Mouse (Mus musculus) thymus, postnatal 25 days (tissue): ENCODE measurements around the gene Sgms1.

Experiments used
- DNase-seq: peaks from one replicate; pipeline ENCODE4 v3.0.0; 2022

Sgms1 gene

DNA sequence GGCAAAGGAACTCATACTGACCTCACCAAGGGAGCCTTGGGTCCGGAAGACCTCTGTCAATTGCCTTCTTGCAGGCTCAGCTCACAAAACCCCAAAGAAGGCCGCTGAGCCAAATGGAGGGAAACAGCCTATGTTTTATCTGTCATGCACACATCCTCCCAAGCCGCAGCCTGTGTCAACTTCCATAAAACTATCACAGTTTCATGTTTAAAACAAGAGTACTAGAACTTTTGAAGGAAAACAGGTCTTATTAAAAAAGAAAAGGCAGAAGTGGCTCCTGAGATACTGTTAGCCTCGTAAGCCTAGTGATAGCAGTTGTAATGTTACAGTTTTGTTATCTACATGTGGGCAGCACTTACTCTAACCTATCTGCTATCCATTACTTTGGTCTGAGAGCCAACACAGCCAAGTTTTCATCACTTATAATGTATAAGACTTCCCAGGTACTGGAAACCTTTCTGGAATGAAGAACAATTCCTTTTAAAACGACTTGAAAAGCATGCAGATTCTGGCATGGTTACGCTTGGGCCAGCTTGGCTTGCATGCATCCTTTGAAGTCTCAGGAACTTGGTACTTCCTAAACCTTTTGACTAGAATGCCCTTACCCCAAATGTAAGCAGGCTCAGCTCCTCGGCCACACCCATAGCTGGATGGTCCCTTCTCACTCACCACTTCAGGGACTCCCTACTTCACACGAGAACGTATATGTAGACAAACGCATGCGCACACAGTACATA is 150.6 kb downstream of the Sgms1 start:
- no peak for DNase-seq

DNA sequence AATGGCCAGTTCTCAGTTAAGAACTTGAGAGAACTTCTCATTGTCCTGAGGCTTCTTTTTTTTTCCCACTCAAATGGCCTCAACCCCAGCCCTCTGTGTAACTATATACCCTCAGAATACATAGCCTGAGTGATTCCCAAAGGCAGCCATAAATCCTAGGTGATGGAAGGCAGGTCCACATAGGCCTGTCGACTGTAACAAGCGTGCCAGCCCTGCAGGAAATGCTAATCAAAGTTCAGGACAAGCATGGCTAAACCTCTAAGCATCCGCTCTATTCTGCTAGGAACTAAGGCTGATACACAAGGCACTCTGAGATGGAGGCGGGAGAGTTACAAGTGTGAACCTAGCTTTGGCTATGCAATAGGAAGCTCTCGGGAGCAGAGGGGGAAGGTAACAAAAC is 151.8 kb downstream of the Sgms1 start:
- no peak for DNase-seq

GRCm38 (mm10) chr19:32237173-32237583 is 152.3 kb downstream of the Sgms1 start:
- no peak for DNase-seq

DNA sequence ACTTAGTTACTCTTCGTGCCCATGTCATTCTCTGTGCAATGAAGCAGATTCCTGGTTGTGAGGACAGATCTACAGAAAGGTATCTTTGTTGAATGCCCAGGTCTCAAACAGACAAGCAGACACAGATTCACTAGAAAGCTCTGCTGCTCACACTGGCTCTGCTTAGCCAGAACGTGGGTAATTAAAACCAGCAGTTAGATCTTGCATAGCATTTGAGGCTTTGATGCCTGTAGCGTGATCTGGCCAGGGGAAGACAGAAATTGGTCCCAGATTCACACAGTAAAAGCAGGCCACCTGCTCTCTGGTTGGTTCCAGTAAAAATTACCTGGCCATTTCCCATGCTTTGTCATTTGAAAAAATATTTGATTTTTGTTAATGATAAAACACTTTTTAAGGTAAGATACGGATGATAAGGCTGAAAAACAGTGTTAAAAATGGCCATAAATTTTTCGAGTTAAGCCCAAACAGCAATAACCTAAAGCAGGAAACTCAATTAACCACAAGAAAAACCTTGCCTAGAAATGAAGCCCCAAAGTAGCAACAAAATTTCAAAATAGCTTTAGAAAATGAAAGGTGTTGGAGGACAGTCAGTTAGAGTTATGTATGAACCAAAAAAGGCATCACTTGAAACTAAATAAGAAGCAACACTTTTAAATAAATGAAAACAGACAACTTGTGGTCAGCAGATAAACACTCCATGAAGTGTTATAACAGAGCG is 154.6 kb downstream of the Sgms1 start:
- no peak for DNase-seq

- no peak for DNase-seq
Observed at GRCm38 (mm10) chr19:32231292-32231691, 158.2 kb downstream of the Sgms1 start.

DNA sequence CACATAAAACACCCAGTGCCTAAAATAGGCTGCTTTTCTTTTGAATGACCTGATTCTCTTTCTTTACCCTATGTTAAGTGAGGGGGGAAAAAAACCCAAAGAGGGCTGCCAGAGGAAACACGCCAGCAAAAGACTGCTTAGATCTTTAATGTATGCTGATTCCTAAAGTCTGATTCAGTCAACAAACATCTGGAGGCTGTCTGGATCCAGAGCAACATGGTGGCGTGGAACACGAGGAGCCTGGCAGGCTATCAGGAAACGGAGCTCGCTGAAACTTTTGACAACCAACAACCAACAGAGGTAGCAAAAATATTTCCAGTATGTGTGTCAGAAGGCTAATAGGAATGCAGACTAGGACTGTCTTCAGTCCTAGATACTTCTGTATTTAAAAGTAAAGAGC is 158.7 kb downstream of the Sgms1 start:
- DNase-seq = no peak

DNA sequence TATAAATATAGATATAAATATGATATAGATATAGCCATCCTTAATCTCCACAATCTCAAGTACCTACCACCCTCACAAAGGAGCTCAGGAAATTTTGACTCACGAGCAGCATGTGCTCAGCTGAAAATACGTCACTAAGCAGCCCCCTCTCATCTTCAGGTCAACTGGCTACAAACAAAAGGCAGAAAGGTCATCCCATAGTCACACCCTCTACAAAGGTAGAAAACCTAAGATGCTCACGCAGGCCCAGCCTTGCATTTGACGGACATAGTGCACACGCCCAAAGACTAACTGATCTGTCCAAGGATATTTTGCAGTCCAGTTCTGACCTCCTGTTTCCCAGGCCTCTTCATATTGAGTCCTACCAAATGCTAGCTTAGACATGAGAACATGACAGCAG is 159.2 kb downstream of the Sgms1 start:
- no peak for DNase-seq

DNA sequence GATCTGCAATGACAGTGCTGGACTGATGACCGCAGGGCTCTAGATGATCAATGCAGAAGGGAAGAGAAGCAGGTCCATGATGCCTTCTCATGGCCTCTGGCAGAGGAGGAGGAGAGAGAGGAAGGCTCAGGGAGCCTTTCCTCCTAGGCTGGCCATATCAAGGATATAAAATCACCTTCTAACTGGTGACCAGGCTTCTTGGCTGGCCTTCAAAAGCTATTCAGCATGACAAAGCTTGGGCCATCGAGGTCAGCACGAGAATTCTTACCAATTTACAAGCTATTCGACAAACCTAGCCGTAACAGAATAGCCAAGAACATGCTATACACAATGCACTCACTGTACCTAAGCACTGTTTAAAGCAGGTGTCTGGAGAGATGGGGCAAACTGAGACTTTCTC is 159.7 kb downstream of the Sgms1 start:
- no peak for DNase-seq

DNA sequence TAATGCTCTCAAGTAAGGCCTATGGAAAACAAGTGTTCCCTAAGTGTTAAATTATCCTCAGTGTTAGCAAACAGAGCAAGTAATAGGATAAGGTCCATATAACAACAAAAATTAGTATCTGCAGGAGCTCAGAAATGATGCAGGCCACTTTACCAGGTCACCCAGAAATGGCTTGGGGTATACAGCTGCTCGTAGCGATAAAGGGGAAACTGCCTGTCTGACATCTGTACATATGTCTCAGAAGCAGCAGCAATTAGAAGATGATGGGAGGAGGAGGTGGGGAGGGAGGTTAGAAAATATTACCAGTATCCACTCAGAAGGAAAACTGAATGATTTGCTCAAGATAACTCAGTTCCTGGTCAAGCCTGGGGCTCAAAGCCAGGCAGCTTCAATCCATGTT is 162.3 kb downstream of the Sgms1 start:
- DNase-seq = no peak

- DNase-seq = no peak
Observed at GRCm38 (mm10) chr19:32225097-32225490, 164.4 kb downstream of the Sgms1 start.

DNA sequence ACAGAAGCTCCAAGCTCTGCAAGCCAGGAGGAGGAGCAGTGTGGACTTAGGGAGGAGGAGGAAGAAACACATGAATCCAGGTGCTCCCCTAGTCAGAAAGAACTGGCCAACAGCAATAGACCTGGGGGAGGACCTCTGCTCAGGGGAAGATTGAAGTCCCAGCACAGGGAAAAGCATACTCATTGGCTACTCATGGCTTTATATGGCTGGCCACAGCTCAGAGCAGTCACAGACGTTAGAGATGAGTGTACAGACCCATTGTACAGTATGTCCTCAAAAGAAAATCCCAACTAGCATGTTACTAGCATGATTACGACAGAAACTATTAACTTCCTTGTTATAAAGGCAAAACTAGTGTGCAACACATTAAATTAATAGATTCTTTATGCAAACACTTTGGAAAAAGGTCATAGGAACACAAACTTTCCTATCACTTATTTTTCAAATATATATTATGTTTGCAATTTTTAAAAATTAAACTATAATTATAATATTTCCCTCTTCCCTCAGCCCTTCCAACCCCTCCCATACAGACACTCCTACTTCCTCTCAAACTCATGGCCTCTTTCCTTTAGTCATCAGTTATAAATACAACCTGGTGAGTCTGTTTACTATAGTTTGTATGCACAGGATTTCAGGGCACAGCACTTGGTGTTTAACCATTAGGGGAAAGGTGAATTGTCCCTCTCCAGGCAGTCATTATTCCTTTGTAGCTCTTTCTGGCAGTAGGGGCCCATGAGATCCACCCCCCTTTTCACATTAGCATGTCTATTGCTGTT is 165.0 kb downstream of the Sgms1 start:
- no peak for DNase-seq

DNA sequence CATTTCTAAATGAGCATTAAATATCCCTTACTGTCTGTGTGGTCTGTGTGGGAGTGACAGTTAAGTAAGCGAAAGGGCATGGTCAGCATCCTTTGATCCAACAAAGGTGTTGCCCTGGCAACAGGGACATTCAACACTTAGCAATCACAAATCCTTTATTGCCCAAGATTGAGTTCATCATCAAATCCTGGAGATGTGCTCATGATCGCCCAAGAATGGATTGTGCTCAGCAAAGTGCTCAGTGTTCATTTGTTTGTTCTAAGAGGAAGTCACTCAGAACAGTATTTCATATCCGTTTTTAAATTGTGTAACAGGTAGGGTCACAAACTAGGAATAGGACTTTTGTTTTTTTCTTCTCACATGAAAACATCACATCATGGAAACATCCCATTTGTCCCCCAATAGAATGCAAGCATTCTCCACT is 165.8 kb downstream of the Sgms1 start:
- no peak for DNase-seq

- no peak for DNase-seq
Observed at GRCm38 (mm10) chr19:32222083-32222482, 167.4 kb downstream of the Sgms1 start.

DNA sequence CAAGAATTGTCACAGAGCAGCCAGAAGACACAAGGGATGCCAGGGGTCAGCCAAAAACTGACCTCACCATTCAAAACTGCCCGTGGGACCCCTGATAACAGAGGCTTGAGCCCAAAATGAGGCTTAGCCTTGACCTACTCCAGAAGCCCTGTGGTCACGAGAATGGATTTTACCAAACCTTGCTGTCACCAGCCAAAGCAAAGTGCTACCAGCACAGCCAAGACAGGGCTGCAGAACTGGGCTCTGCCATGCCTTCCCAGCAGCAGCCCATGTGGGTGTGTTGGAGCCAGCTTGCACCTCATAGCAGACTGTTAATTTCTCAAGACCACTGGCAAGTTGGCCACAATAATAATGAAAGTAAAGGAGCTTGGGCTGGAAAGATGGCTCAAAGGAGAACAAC is 168.5 kb downstream of the Sgms1 start:
- DNase-seq = no peak

GRCm38 (mm10) chr19:32216710-32217109 is 172.8 kb downstream of the Sgms1 start:
- DNase-seq = no peak

DNA sequence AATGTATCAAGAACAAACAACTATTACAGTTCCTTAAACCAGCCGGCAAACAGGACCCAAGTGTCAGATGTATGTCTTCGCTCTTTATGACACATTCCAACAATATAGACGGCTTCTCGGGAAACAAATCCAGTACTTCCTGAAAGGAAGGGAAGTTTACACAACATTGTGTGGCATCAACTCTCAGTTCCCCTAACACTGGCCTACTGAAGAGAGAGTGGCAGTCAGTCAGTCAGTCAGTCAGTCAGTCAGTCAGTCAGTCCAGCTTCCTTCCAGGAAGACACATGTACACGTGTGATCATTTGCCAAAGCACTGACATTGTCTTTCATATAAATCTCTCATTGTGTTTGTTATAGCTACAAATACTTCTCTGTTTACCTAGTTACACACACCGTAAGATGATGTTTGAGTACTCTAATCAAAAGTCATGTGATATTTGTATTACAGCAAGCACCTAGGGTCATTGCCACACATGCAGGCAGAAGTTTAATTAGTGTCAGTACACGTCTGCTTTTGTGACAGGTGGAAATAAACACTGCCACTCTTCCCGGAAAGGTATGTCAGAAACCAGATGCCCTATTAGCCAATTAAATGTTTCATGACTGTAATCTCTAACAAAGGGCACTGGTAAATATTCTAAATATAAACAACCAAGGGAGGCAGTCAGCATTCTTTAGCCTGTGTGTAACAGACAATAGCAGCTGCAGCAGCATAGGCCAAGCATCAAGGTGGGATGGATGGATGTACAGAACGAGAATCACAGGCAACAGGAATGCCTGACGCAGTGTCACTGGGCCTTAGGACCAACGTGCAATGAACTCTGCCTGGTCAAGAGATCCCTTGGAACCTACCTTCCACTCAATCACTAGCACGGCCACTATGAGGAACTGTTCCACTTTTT is 174.4 kb downstream of the Sgms1 start:
- DNase-seq = no peak

GRCm38 (mm10) chr19:32213577-32213976 is 175.9 kb downstream of the Sgms1 start:
- no peak for DNase-seq

GRCm38 (mm10) chr19:32211293-32211585 is 178.3 kb downstream of the Sgms1 start:
- DNase-seq = no peak

DNA sequence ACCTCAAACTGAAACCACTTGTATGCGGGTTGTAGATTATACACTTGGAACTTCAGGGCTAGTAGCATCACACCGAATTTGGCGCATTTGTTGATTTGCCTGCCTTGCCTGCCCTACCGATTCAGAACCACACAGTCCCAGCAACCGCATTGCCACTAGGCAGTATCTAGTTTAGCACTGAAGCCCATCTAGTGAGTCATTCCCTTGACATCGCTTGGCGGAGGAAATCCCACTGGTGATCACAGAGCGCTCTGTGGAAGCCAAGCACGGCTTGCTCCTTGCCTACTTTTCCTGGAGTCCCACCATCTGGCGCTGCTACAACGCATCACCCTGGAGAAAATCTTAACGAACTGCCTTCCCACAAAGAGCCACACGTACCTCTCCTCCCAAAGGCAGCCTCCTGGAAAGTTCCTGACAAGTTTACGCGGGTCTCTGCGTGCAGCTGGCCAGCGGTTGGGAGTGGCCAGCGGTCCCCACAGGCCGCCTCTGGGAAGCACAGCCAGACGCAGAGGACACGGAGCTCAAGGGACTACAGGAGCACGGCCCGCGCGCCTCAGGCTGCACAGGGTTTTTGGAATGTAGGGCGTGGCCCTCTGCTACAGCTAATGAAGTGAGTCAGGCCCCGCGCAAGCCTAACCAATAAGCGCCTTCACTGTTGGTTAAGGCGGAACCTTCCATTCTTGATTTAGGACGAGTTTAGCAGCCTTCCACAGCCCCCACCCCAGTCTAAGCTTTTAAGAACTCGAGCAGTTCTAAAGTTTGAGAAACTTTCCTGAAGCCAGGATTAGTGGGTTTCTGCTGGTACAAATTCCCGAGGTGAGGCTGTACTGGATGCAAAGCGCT is 178.8 kb downstream of the Sgms1 start:
- peak; percentile 72 for DNase-seq

DNA sequence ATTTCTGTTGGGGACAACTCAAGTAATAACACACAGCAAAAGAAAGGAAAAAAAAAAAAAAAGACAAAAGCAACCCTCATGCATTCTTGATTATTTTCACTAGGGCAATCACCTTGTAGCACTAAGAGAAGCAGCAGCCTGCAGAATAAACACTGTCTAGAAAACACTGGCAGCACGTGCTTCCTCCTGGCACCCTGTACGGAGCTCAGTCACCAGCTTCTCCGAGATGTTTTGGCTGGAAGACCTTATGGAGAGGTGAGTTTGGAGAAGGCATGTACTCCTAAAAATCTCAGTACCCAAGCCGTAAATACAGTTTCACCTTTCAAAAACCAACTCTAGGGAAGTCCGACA is 179.4 kb downstream of the Sgms1 start:
- peak; percentile 21 for DNase-seq

GRCm38 (mm10) chr19:32202131-32203114 is 187.1 kb downstream of the Sgms1 start:
- DNase-seq = no peak
